ENCODE assay signal across 7 mouse cellular contexts in the genomic region with DNA sequence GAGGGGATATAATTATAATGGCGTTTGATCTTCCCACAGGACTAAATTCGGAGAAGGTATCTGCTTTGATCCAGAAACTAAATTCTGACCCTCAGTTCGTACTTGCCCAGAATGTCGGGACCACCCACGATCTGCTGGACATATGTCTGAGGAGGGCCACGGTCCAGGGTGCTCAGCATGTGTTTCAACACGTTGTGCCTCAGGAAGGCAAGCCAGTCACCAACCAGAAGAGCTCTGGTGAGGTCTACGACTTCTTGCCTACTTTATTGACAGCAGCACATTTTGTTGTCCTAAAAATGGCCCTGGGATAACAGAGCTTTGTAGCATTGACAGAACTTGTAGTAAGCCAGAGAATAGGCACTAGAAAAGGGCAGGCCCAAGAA. TPM values are rescaled to one million over a fixed set of nuclear protein-coding genes. Genes with fewer than 3 reads are reported as not detected.
DNase-seq lines count a peak whose midpoint lies in the region; ATAC-seq and TF ChIP-seq lines count a peak whose summit lies in the region.

No protein-coding gene starts in this region.

- peak overlapping the region; percentile 62 for H3K4me2 ChIP-seq in lung, embryonic 15.5 days
- peak overlapping the region; percentile 86 for H3K4me2 ChIP-seq in embryonic facial prominence, embryonic 13.5 days
- peak overlapping the region; percentile 89 for H3K4me2 ChIP-seq in intestine, embryonic 16.5 days (ENCODE audit: low read depth, low read length)
- peak overlapping the region; percentile 80 for H3K4me2 ChIP-seq in midbrain, postnatal 0 days (ENCODE audit: low read depth, low read length, poor library complexity, severe bottlenecking)

- H3K4me1 ChIP-seq in lung, embryonic 15.5 days = peaks cover 13% of the 10 kb centered on the region; the same call in 1 of the 2 replicates
- peaks cover 5% of the 10 kb centered on the region for H3K4me1 ChIP-seq in embryonic facial prominence, embryonic 13.5 days
- peaks cover 9% of the 10 kb centered on the region for H3K4me1 ChIP-seq in intestine, embryonic 16.5 days (ENCODE audit: control insufficient read depth, insufficient read depth, low read length)
- peaks cover 3% of the 10 kb centered on the region; the same call in 1 of the 2 replicates for H3K4me1 ChIP-seq in midbrain, postnatal 0 days (ENCODE audit: insufficient read depth, low read length)

- no peak for TF ChIP-seq CTCF in midbrain, postnatal 0 days (IDR thresholded peaks at IDR 0.05)

- H3K4me3 ChIP-seq in lung, embryonic 15.5 days = peak overlapping the region; percentile 65
- peak overlapping the region; percentile 73 for H3K4me3 ChIP-seq in embryonic facial prominence, embryonic 13.5 days
- peak overlapping the region; percentile 85 for H3K4me3 ChIP-seq in intestine, embryonic 16.5 days (ENCODE audit: low read length)
- H3K4me3 ChIP-seq in midbrain, postnatal 0 days (ENCODE audit: low read depth, low read length) = peak overlapping the region; percentile 86

- H3K9me3 ChIP-seq in lung, embryonic 15.5 days = no peaks in the 10 kb centered on the region
- no peaks in the 10 kb centered on the region for H3K9me3 ChIP-seq in embryonic facial prominence, embryonic 13.5 days
- H3K9me3 ChIP-seq in intestine, embryonic 16.5 days (ENCODE audit: control insufficient read depth, low read length) = no peaks in the 10 kb centered on the region
- H3K9me3 ChIP-seq in midbrain, postnatal 0 days (ENCODE audit: low read length) = no peaks in the 10 kb centered on the region

- 2% methylated on average over 8 of the region's 8 CpGs for WGBS in lung, embryonic 15.5 days
- WGBS in embryonic facial prominence, embryonic 13.5 days = 4% methylated on average over 8 of the region's 8 CpGs
- WGBS in intestine, embryonic 16.5 days = 3% methylated on average over 8 of the region's 8 CpGs
- WGBS in midbrain, postnatal 0 days = 4% methylated on average over 8 of the region's 8 CpGs

- DNase-seq in lung, adult 18-20 months = no peak
- DNase-seq in brain, adult 2 months (ENCODE audit: low read depth, low spot score) = peak; percentile 27
- no peak for DNase-seq in midbrain, postnatal 0 days (ENCODE audit: low spot score)
- no peak for DNase-seq in spleen, adult 18-20 months

- H3K36me3 ChIP-seq in lung, embryonic 15.5 days = peaks cover 12% of the 10 kb centered on the region
- peaks cover 13% of the 10 kb centered on the region for H3K36me3 ChIP-seq in embryonic facial prominence, embryonic 13.5 days
- H3K36me3 ChIP-seq in intestine, embryonic 16.5 days (ENCODE audit: control insufficient read depth, insufficient read depth, low read length) = 0 out of 2 replicates have a peak, but pooled peaks cover under 1% of the 10 kb centered on the region
- H3K36me3 ChIP-seq in midbrain, postnatal 0 days (ENCODE audit: insufficient read depth, low read length) = peaks cover 4% of the 10 kb centered on the region

- ATAC-seq in lung, embryonic 15.5 days (ENCODE audit: borderline replicate concordance, extremely low read depth, low FRiP score, low TSS enrichment) = peak; percentile 8; the same call in 1 of the 2 replicates
- ATAC-seq in embryonic facial prominence, embryonic 13.5 days (ENCODE audit: insufficient number of reproducible peaks, insufficient read depth, low FRiP score, low TSS enrichment, low read depth) = no peak
- 0 out of 2 replicates have a peak, but pooled peaks have one; percentile 17 for ATAC-seq in intestine, embryonic 16.5 days
- no peak for ATAC-seq in midbrain, postnatal 0 days (ENCODE audit: low FRiP score)

- H3K27me3 ChIP-seq in lung, embryonic 15.5 days = no peaks in the 10 kb centered on the region
- H3K27me3 ChIP-seq in embryonic facial prominence, embryonic 13.5 days = no peaks in the 10 kb centered on the region
- H3K27me3 ChIP-seq in intestine, embryonic 16.5 days (replicated peaks; ENCODE audit: control insufficient read depth, insufficient read depth, low read length) = no peaks in the 10 kb centered on the region
- no peaks in the 10 kb centered on the region for H3K27me3 ChIP-seq in midbrain, postnatal 0 days (ENCODE audit: insufficient read depth, low read length)

- peak overlapping the region; percentile 82; the same call in 1 of the 2 replicates for H3K27ac ChIP-seq in lung, embryonic 15.5 days
- H3K27ac ChIP-seq in embryonic facial prominence, embryonic 13.5 days = no peak overlapping the region
- no peak overlapping the region; the same call in 1 of the 2 replicates for H3K27ac ChIP-seq in intestine, embryonic 16.5 days (ENCODE audit: low read length)
- no peak overlapping the region for H3K27ac ChIP-seq in midbrain, postnatal 0 days (ENCODE audit: low read depth, low read length)

- H3K9ac ChIP-seq in lung, embryonic 15.5 days = peak overlapping the region; percentile 65
- peak overlapping the region; percentile 89 for H3K9ac ChIP-seq in embryonic facial prominence, embryonic 13.5 days
- H3K9ac ChIP-seq in intestine, embryonic 16.5 days (ENCODE audit: low read depth, low read length) = peak overlapping the region; percentile 85
- peak overlapping the region; percentile 90 for H3K9ac ChIP-seq in midbrain, postnatal 0 days (replicated peaks; ENCODE audit: low read length, poor library complexity, severe bottlenecking)

RNA-seq across cellular contexts. Expression of a gene that starts 21.6 kb away (rescaled TPM):
- polyA plus RNA-seq in lung, embryonic 15.5 days (2015; fragmentation: Nextera tagmentation; extraction: Ambion mirVana) = 179 and 181 TPM in 2 replicates
- 171 and 188 TPM in 2 replicates for polyA plus RNA-seq in embryonic facial prominence, embryonic 13.5 days (2015; fragmentation: Nextera tagmentation; extraction: Ambion mirVana)
- polyA plus RNA-seq in intestine, embryonic 16.5 days (2015; fragmentation: Nextera tagmentation; extraction: Ambion mirVana) = 113 and 119 TPM in 2 replicates
- 88.5 and 90.8 TPM in 2 replicates for total RNA-seq in midbrain, postnatal 0 days (2014; rRNA removed)
- polyA plus RNA-seq in midbrain, postnatal 0 days (2015; fragmentation: Nextera tagmentation; extraction: Ambion mirVana) = 116 and 127 TPM in 2 replicates

RNA-seq across cellular contexts. Expression of a gene that starts 44.2 kb away (rescaled TPM):
- 0.14 and 0.24 TPM in 2 replicates for polyA plus RNA-seq in lung, embryonic 15.5 days (2015; fragmentation: Nextera tagmentation; extraction: Ambion mirVana)
- 3.6 TPM in 1 of 2 replicates, not detected in the other for polyA plus RNA-seq in embryonic facial prominence, embryonic 13.5 days (2015; fragmentation: Nextera tagmentation; extraction: Ambion mirVana)
- polyA plus RNA-seq in intestine, embryonic 16.5 days (2015; fragmentation: Nextera tagmentation; extraction: Ambion mirVana) = 2.7 and 6.9 TPM in 2 replicates
- not detected in 2 replicates for total RNA-seq in midbrain, postnatal 0 days (2014; rRNA removed)
- polyA plus RNA-seq in midbrain, postnatal 0 days (2015; fragmentation: Nextera tagmentation; extraction: Ambion mirVana) = 0.18 TPM in 1 of 2 replicates, not detected in the other

RNA-seq across cellular contexts. Expression of a gene that starts 52.2 kb away (rescaled TPM):
- 1.8 and 2.0 TPM in 2 replicates for polyA plus RNA-seq in lung, embryonic 15.5 days (2015; fragmentation: Nextera tagmentation; extraction: Ambion mirVana)
- polyA plus RNA-seq in embryonic facial prominence, embryonic 13.5 days (2015; fragmentation: Nextera tagmentation; extraction: Ambion mirVana) = 0.89 and 0.91 TPM in 2 replicates
- polyA plus RNA-seq in intestine, embryonic 16.5 days (2015; fragmentation: Nextera tagmentation; extraction: Ambion mirVana) = 24.4 and 28.3 TPM in 2 replicates
- 27.6 and 36.0 TPM in 2 replicates for total RNA-seq in midbrain, postnatal 0 days (2014; rRNA removed)
- polyA plus RNA-seq in midbrain, postnatal 0 days (2015; fragmentation: Nextera tagmentation; extraction: Ambion mirVana) = 9.9 and 10.9 TPM in 2 replicates

Comparison
In these comparisons a context has a peak if more than half of its experiments do, and no peak if none do; other contexts are left out.
1. ATAC-seq: peak in lung, embryonic 15.5 days (single experiment) and intestine, embryonic 16.5 days (single experiment); none in embryonic facial prominence, embryonic 13.5 days (single experiment) and midbrain, postnatal 0 days (single experiment).
2. Peak in every context shown above with its lines, with median percentiles within 50 percentile points of each other: H3K4me2 ChIP-seq, H3K4me3 ChIP-seq and H3K9ac ChIP-seq.